Mouse (Mus musculus): ENCODE measurements around the gene BC005561. TPM values are rescaled to one million over a fixed set of nuclear protein-coding genes. Genes with fewer than 3 reads are reported as not detected.

Gene BC005561
- polyA plus RNA-seq (2017; shearing (Covaris generic)): 18.2 TPM

DNA sequence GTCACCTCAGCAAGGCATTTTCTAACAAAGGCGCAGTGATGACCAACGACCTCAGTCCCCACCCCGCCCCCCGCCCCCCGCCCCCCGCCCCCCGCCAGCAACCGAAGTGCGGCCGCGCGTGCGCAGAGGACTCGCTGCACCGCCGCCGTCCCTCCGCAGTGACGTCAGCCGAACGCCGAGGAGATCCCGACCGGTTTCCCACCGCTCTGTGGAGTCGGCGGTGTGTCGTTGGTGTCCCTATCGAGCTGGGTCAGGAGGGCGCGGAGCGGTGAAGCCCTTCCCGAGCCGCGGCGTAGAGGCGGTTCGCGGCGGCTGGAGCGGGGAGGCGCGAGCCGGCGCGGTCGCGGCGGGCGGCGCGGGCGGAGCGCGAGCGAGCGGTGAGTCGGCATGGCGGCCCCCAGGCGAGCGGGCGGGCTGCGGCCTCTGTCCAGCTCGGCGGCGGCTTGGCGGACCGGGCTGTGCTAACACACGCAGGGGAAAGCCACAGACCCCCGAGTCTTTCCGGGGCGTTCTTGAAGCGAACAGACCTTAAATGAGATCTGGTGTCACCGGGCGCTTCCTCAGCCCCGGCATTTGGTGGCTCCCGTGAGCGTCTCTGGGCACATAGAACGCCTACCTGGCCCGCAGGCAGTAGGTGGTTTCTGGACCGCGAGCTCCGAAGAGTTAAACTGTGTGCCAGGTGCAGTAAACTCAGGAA, at the start of gene BC005561:
BC005561 (plus strand) TSS at position 158 of the 697 bp plus-strand sequence.

GRCm38 (mm10) chr5:104458832-104459705, 49.1 kb upstream of the BC005561 start, which contains the start of gene Pkd2:
Gene Pkd2 (plus strand): TSS chr5:104459450.

Other genes with a start within 250 kb of the BC005561 start
- not detected for gene Ibsp, start 209.2 kb upstream of the BC005561 start, polyA plus RNA-seq (2017; shearing (Covaris generic))
- not detected for gene Mepe, start 183.0 kb upstream of the BC005561 start, polyA plus RNA-seq (2017; shearing (Covaris generic))
- not detected for gene Spp1, start 73.2 kb upstream of the BC005561 start, polyA plus RNA-seq (2017; shearing (Covaris generic))
- gene Pkd2, start 48.9 kb upstream of the BC005561 start, polyA plus RNA-seq (2017; shearing (Covaris generic)): 0.41 TPM

All from effector memory CD4-positive, alpha-beta T cell, adult 7 months (primary cell).